In genomic region chr4:41314141-41315129, GRCm38 (mm10) we compare ENCODE assay signal across 7 mouse cellular contexts. TPM values are rescaled to one million over a fixed set of nuclear protein-coding genes. Genes with fewer than 3 reads are reported as not detected.
DNase-seq lines count a peak whose midpoint lies in the region; ATAC-seq lines count a peak whose summit lies in the region.

Dcaf12 (minus strand) TSS chr4:41314889.

- H3K36me3 ChIP-seq in intestine, embryonic 16.5 days (ENCODE audit: control insufficient read depth, insufficient read depth, low read length), result peaks cover 8% of the 10 kb centered on the region; the same call in 1 of the 2 replicates
- peaks cover 2% of the 10 kb centered on the region; the same call in 1 of the 2 replicates for H3K36me3 ChIP-seq in midbrain, embryonic 11.5 days (ENCODE audit: control insufficient read depth, insufficient read depth, low read length)

- peak; percentile 96 for DNase-seq in adrenal gland, adult 8-10 months
- DNase-seq in embryo, embryonic 9.5 days (ENCODE audit: extremely low spot score), result peak; percentile 93
- peak; percentile 89 to 95 for DNase-seq in gastrocnemius, postnatal 4 days (ENCODE audit: low spot score in 2 of 2)
- peak; percentile 93 to 95 for DNase-seq in left cerebral cortex, postnatal 36 days (ENCODE audit: low spot score in 2 of 2)
- peak; percentile 97 for DNase-seq in midbrain, embryonic 11.5 days (ENCODE audit: low spot score, missing footprints)
- peak; percentile 96 for DNase-seq in skeletal muscle tissue, adult 2 months (ENCODE audit: low read depth, low spot score)

- H3K4me3 ChIP-seq in intestine, embryonic 16.5 days (ENCODE audit: low read length), result peak within 1 kb of the TSS; percentile 100
- peak within 1 kb of the TSS; percentile 81 for H3K4me3 ChIP-seq in midbrain, embryonic 11.5 days (ENCODE audit: low read depth, low read length)

- peak within 1 kb of the TSS; percentile 99 for H3K9ac ChIP-seq in intestine, embryonic 16.5 days (ENCODE audit: low read depth, low read length)
- peak within 1 kb of the TSS; percentile 89 for H3K9ac ChIP-seq in midbrain, embryonic 11.5 days (ENCODE audit: low read length)

- peaks cover 17% of the 10 kb centered on the region for H3K4me1 ChIP-seq in intestine, embryonic 16.5 days (ENCODE audit: control insufficient read depth, insufficient read depth, low read length)
- H3K4me1 ChIP-seq in midbrain, embryonic 11.5 days (ENCODE audit: control insufficient read depth, insufficient read depth, low read length), result peaks cover 9% of the 10 kb centered on the region

- intact Hi-C loops in left cerebral cortex, postnatal 36 days (cut with DNase I), result loop anchor here (2.0 to 5.0 kb wide), 2 partner anchors 34 to 78 kb away; partner anchors contain the start of gene Ubap1

- no peaks in the 10 kb centered on the region for H3K27me3 ChIP-seq in intestine, embryonic 16.5 days (replicated peaks; ENCODE audit: control insufficient read depth, insufficient read depth, low read length)
- H3K27me3 ChIP-seq in midbrain, embryonic 11.5 days (ENCODE audit: control insufficient read depth, insufficient read depth, low read length), result no peaks in the 10 kb centered on the region

- H3K27ac ChIP-seq in intestine, embryonic 16.5 days (ENCODE audit: low read length), result peak within 1 kb of the TSS; percentile 99
- peak within 1 kb of the TSS; percentile 63 for H3K27ac ChIP-seq in midbrain, embryonic 11.5 days (ENCODE audit: low read depth, low read length)

- no peaks in the 10 kb centered on the region for H3K9me3 ChIP-seq in intestine, embryonic 16.5 days (ENCODE audit: control insufficient read depth, low read length)
- no peaks in the 10 kb centered on the region for H3K9me3 ChIP-seq in midbrain, embryonic 11.5 days (ENCODE audit: control insufficient read depth, low read length)

- under 1% methylated on average over 70 of the region's 70 CpGs for WGBS in intestine, embryonic 16.5 days
- WGBS in midbrain, embryonic 11.5 days, result under 1% methylated on average over 70 of the region's 70 CpGs

- peak within 1 kb of the TSS; percentile 77 for H3K4me2 ChIP-seq in intestine, embryonic 16.5 days (ENCODE audit: low read depth, low read length)
- H3K4me2 ChIP-seq in midbrain, embryonic 11.5 days, result peak within 1 kb of the TSS; percentile 83

- peak; percentile 97 for ATAC-seq in intestine, embryonic 16.5 days
- ATAC-seq in midbrain, embryonic 11.5 days (ENCODE audit: low FRiP score), result peak; percentile 99

RNA-seq across cellular contexts. Expression of gene Dcaf12, which starts in this region (rescaled TPM):
- total RNA-seq in adrenal gland, adult 8-10 months (2022), result 10 to 100 TPM; 46.6 to 55.3 (median 48.8) TPM
- 10 to 100 TPM; 36.1 to 38.0 TPM for total RNA-seq in gastrocnemius, postnatal 4 days (2021)
- 51.1 and 51.4 TPM in 2 replicates for polyA plus RNA-seq in intestine, embryonic 16.5 days (2015; fragmentation: Nextera tagmentation; extraction: Ambion mirVana)
- 10 to 100 TPM; 41.9 to 43.5 TPM for total RNA-seq in left cerebral cortex, postnatal 36 days (2021)
- 49.2 and 51.4 TPM in 2 replicates for polyA plus RNA-seq in midbrain, embryonic 11.5 days (2014; fragmentation: Nextera tagmentation; extraction: Ambion mirVana)

Comparison
In these comparisons a context has a peak if more than half of its experiments do, and no peak if none do; other contexts are left out.
1. Peak in every context shown above with its lines: DNase-seq, ATAC-seq, H3K4me3 ChIP-seq and H3K27ac ChIP-seq.